Mouse (Mus musculus) intestine, embryonic 16.5 days (tissue): Measurements from ENCODE around the gene Pax7. TPM values are rescaled to one million over a fixed set of nuclear protein-coding genes. Genes with fewer than 3 reads are reported as not detected.
A peak's percentile ranks its signal among the peaks of the same experiment; 100 is the strongest.

Experiments used
- ATAC-seq: fragments of 200-750 bp; cut with Nextera tagmentation; 2 replicates; pipeline ENCODE4 v1.8.0; 2017; ENCODE audit warnings: moderate TSS enrichment, moderate library complexity
- H3K27ac ChIP-seq: fragments of 300-500 bp; sonication (generic); 2 replicates; pipeline ENCODE4 v1.5.1; 2014; ENCODE audit warnings: mild to moderate bottlenecking, low read length
- H3K27me3 ChIP-seq: fragments of 300-500 bp; sonication (generic); replicated peaks from 2 replicates; pipeline ENCODE4 v1.6.1; 2014; ENCODE audit warnings: low read length, control low read depth, mixed read lengths; ENCODE audit not compliant: control insufficient read depth, insufficient read depth
- H3K36me3 ChIP-seq: fragments of 300-500 bp; sonication (generic); 2 replicates; pipeline ENCODE4 v1.6.1; 2014; ENCODE audit warnings: low read length, control low read depth; ENCODE audit not compliant: control insufficient read depth, insufficient read depth
- H3K4me1 ChIP-seq: fragments of 300-500 bp; sonication (generic); 2 replicates; pipeline ENCODE4 v1.6.1; 2014; ENCODE audit warnings: low read length, control low read depth, mixed read lengths; ENCODE audit not compliant: control insufficient read depth, insufficient read depth
- H3K4me2 ChIP-seq: fragments of 300-500 bp; sonication (generic); 2 replicates; pipeline ENCODE4 v1.6.1; 2014; ENCODE audit warnings: low read depth, low read length, control low read depth
- H3K4me3 ChIP-seq: fragments of 300-500 bp; sonication (generic); 2 replicates; pipeline ENCODE4 v1.5.1; 2014; ENCODE audit warnings: mild to moderate bottlenecking, low read length
- H3K9ac ChIP-seq: fragments of 300-500 bp; sonication (generic); 2 replicates; pipeline ENCODE4 v1.6.1; 2014; ENCODE audit warnings: low read depth, low read length
- H3K9me3 ChIP-seq: fragments of 300-500 bp; sonication (generic); 2 replicates; pipeline ENCODE4 v1.6.1; 2016; ENCODE audit warnings: low read length, control low read depth; ENCODE audit not compliant: control insufficient read depth
- WGBS: fragments of 180-500 bp; shearing (Covaris S2); extraction: QIAGEN DNeasy Blood & Tissue Kit; methylation state at CpG from one replicate; pipeline ENCODE4 v1.1.7; 2014; 5-methylcytosine and 5-hydroxymethylcytosine counted together
- polyA plus RNA-seq: library from polyadenylated mRNA; unstranded; fragments of >200 nt; fragmentation: Nextera tagmentation; extraction: Ambion mirVana; gene quantifications from 2 replicates; pipeline ENCODE4 v1.2.1, GENCODE M21; 2015

Pax7 gene
- polyA plus RNA-seq, 1 experiment from 2014 or later: not detected

GRCm38 (mm10) chr4:139826231-139826630 lies 7.1 kb downstream of the Pax7 start:
- no peak overlapping the region for H3K27ac ChIP-seq
- no peaks in the 10 kb centered on the region for H3K9me3 ChIP-seq
- no peaks in the 10 kb centered on the region for H3K36me3 ChIP-seq

GRCm38 (mm10) chr4:139825326-139826112 lies 7.8 kb downstream of the Pax7 start:
- H3K4me1 ChIP-seq: no peaks in the 10 kb centered on the region; the same call in 1 of the 2 replicates
- H3K4me2 ChIP-seq: no peak overlapping the region
- no peaks in the 10 kb centered on the region for H3K9me3 ChIP-seq
- H3K9ac ChIP-seq: no peak overlapping the region
- no peaks in the 10 kb centered on the region for H3K36me3 ChIP-seq
- H3K27ac ChIP-seq: no peak overlapping the region
- H3K27me3 ChIP-seq: peaks cover 92% of the 10 kb centered on the region
- H3K4me3 ChIP-seq: no peak overlapping the region
- no peak for ATAC-seq
- 2% methylated on average over 14 of the region's 14 CpGs for WGBS

More at GRCm38 (mm10) chr4:139826231-139826630, 7.1 kb downstream of the Pax7 start:
- Histone ChIP-seq H3K4me2 (no peak overlapping the region), H3K4me1 (no peaks in the 10 kb centered on the region; the same call in 1 of the 2 replicates), H3K9ac (no peak overlapping the region), H3K27me3 (peaks cover 93% of the 10 kb centered on the region), H3K4me3 (no peak overlapping the region)
- ATAC-seq: no peak
- WGBS: 4% methylated on average over 3 of the region's 3 CpGs

- H3K36me3 ChIP-seq: no peaks in the 10 kb centered on the region
- no peak overlapping the region for H3K9ac ChIP-seq
- H3K9me3 ChIP-seq: no peaks in the 10 kb centered on the region
- H3K27ac ChIP-seq: no peak overlapping the region
- no peak overlapping the region for H3K4me3 ChIP-seq
- WGBS: under 1% methylated on average over 22 of the region's 22 CpGs
- ATAC-seq: no peak
- H3K4me1 ChIP-seq: no peaks in the 10 kb centered on the region; the same call in 1 of the 2 replicates
- H3K27me3 ChIP-seq: peaks cover 90% of the 10 kb centered on the region
- H3K4me2 ChIP-seq: no peak overlapping the region
Observed at GRCm38 (mm10) chr4:139824572-139825325, 8.6 kb downstream of the Pax7 start.

- ATAC-seq: no peak
- Histone ChIP-seq H3K4me2 (no peak overlapping the region), H3K27me3 (peaks cover 90% of the 10 kb centered on the region), H3K27ac (no peak overlapping the region), H3K4me1 (no peaks in the 10 kb centered on the region; the same call in 1 of the 2 replicates), H3K4me3 (no peak overlapping the region), H3K9ac (no peak overlapping the region), H3K36me3 (no peaks in the 10 kb centered on the region), H3K9me3 (no peaks in the 10 kb centered on the region)
- WGBS: 2% methylated on average over 32 of the region's 32 CpGs
Observed at GRCm38 (mm10) chr4:139823870-139824472, 9.4 kb downstream of the Pax7 start.

GRCm38 (mm10) chr4:139823138-139823869 lies 10.0 kb downstream of the Pax7 start:
- no peak for ATAC-seq
- Histone ChIP-seq H3K4me1 (no peaks in the 10 kb centered on the region; the same call in 1 of the 2 replicates), H3K27me3 (peaks cover 90% of the 10 kb centered on the region), H3K27ac (no peak overlapping the region), H3K9me3 (no peaks in the 10 kb centered on the region), H3K9ac (no peak overlapping the region), H3K4me3 (no peak overlapping the region), H3K36me3 (no peaks in the 10 kb centered on the region), H3K4me2 (no peak overlapping the region)
- under 1% methylated on average over 42 of the region's 44 CpGs for WGBS

GRCm38 (mm10) chr4:139822214-139823137 lies 10.9 kb downstream of the Pax7 start:
- 1% methylated on average over 28 of the region's 28 CpGs for whole genome bisulfite sequencing
- ATAC-seq: no peak
- no peaks in the 10 kb centered on the region; the same call in 1 of the 2 replicates for H3K4me1 ChIP-seq

GRCm38 (mm10) chr4:139821491-139822160 lies 11.7 kb downstream of the Pax7 start:
- Histone ChIP-seq H3K4me1 (no peaks in the 10 kb centered on the region; the same call in 1 of the 2 replicates), H3K4me2 (peak overlapping the region; percentile 42), H3K4me3 (peak overlapping the region; percentile 25), H3K36me3 (no peaks in the 10 kb centered on the region), H3K27me3 (peaks cover 94% of the 10 kb centered on the region), H3K9ac (no peak overlapping the region), H3K9me3 (no peaks in the 10 kb centered on the region), H3K27ac (no peak overlapping the region)
- no peak for ATAC-seq
- WGBS: under 1% methylated on average over 65 of the region's 65 CpGs

More at GRCm38 (mm10) chr4:139822214-139823137, 10.9 kb downstream of the Pax7 start:
- H3K9me3 ChIP-seq: no peaks in the 10 kb centered on the region
- H3K27ac ChIP-seq: no peak overlapping the region
- no peak overlapping the region for H3K9ac ChIP-seq
- H3K4me2 ChIP-seq: no peak overlapping the region
- no peak overlapping the region for H3K4me3 ChIP-seq
- H3K36me3 ChIP-seq: no peaks in the 10 kb centered on the region
- peaks cover 91% of the 10 kb centered on the region for H3K27me3 ChIP-seq

- Histone ChIP-seq H3K9ac (no peak overlapping the region), H3K4me3 (peak overlapping the region; percentile 25), H3K4me2 (no peak overlapping the region), H3K4me1 (no peaks in the 10 kb centered on the region; the same call in 1 of the 2 replicates), H3K36me3 (no peaks in the 10 kb centered on the region), H3K9me3 (no peaks in the 10 kb centered on the region), H3K27me3 (peaks cover 94% of the 10 kb centered on the region), H3K27ac (no peak overlapping the region)
- 2% methylated on average over 22 of the region's 22 CpGs for WGBS
- no peak for ATAC-seq
Observed at GRCm38 (mm10) chr4:139821071-139821470, 12.3 kb downstream of the Pax7 start.
